Mouse (Mus musculus) forebrain, embryonic 16.5 days (tissue): ENCODE measurements around the gene Mfsd4b5. TPM values are rescaled to one million over a fixed set of nuclear protein-coding genes. Genes with fewer than 3 reads are reported as not detected.
A peak's percentile ranks its signal among the peaks of the same experiment; 100 is the strongest.
"Not testable (repeated sequence)": the region's sequence is repeated elsewhere in the genome, so short reads cannot be mapped to it uniquely, and the experiment has no call there.

Experiments
- ATAC-seq: fragments of 200-750 bp; cut with Nextera tagmentation; 2 replicates; pipeline ENCODE4 v1.8.0; 2017; ENCODE audit warnings: mild to moderate bottlenecking, moderate library complexity
- H3K27ac ChIP-seq: fragments of 300-500 bp; sonication (generic); 2 replicates; pipeline ENCODE4 v1.5.1; 2014; ENCODE audit warnings: low read length, control low read depth
- H3K27me3 ChIP-seq: fragments of 300-500 bp; sonication (generic); replicated peaks from 2 replicates; pipeline ENCODE4 v1.6.1; 2014; ENCODE audit warnings: low read length; ENCODE audit not compliant: control insufficient read depth, insufficient read depth
- H3K36me3 ChIP-seq: fragments of 300-500 bp; sonication (generic); 2 replicates; pipeline ENCODE4 v1.6.1; 2014; ENCODE audit not compliant: control insufficient read depth, insufficient read depth
- H3K4me1 ChIP-seq: fragments of 300-500 bp; sonication (generic); replicated peaks from 2 replicates; pipeline ENCODE4 v1.6.1; 2014; ENCODE audit warnings: low read length; ENCODE audit not compliant: control insufficient read depth, insufficient read depth
- H3K4me2 ChIP-seq: fragments of 300-500 bp; sonication (generic); 2 replicates; pipeline ENCODE4 v1.6.1; 2014; ENCODE audit warnings: mild to moderate bottlenecking, low read length, control low read depth
- H3K4me3 ChIP-seq: fragments of 300-500 bp; sonication (generic); replicated peaks from 2 replicates; pipeline ENCODE4 v1.5.1; 2014; ENCODE audit warnings: mild to moderate bottlenecking, low read length, control low read depth
- H3K9ac ChIP-seq: fragments of 300-500 bp; sonication (generic); replicated peaks from 2 replicates; pipeline ENCODE4 v1.6.1; 2014; ENCODE audit warnings: low read depth, low read length, control low read depth
- H3K9me3 ChIP-seq: fragments of 300-500 bp; sonication (generic); 2 replicates; pipeline ENCODE4 v1.6.1; 2016; ENCODE audit warnings: low read length; ENCODE audit not compliant: control insufficient read depth
- WGBS: fragments of 180-500 bp; shearing (Covaris S2); extraction: QIAGEN DNeasy Blood & Tissue Kit; methylation state at CpG from one replicate; pipeline ENCODE4 v1.1.7; 2014; 5-methylcytosine and 5-hydroxymethylcytosine counted together
- polyA plus RNA-seq: library from polyadenylated mRNA; unstranded; fragments of >200 nt; fragmentation: Nextera tagmentation; extraction: Ambion mirVana; gene quantifications from 2 replicates; pipeline ENCODE4 v1.2.1, GENCODE M21; 2015

The Mfsd4b5 gene
- polyA plus RNA-seq, 1 experiment from 2014 or later = not detected

DNA sequence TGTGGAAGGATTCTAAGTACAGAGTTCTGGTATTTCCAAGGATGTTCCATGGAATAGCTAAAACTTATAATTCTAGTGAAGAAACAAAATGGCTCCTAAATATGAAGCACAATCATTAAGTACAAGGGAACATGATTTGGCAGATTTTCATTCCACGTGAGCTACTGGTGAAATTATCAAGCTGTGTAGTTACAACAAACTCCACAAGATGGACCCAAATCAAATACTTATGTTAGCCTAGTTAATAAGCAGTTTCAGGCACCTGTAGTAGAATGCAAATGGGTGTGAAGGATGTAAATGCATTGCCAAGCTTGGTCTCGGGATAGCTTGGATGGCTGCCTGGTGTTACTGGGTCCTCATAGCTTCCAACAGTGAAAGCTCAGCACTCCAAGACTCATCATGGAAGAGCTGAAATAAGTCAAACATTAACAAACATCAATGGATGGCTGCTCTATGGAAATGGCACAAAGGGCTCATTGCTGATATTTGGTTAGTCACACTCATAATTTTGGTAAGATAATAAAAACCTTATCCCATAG is 30.0 kb downstream of the Mfsd4b5 start:
- 46% methylated on average over 2 of the region's 2 CpGs for WGBS

DNA sequence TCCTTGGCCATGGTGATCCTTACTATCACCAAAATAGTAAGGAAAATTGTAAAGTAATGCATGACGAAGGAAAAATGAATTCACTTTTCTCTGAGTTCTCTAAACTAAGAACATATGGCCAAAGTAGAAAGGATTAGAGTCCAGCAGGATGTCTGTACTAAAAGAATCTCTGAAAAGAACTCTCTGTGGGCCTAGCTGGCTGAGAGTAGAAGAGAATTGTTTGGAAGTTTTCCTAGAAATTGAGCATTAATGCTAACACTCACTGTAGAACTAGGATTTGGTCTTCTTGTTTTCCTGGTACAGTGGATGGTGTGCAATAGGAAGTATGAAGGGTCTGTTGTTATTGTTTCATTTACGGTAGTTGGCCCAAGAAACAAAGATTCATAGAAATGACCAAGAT is 31.3 kb downstream of the Mfsd4b5 start:
- Histone ChIP-seq H3K27ac (no peak overlapping the region), H3K4me2 (no peak overlapping the region), H3K4me1 (peaks cover 4% of the 10 kb centered on the region), H3K27me3 (no peaks in the 10 kb centered on the region), H3K9ac (no peak overlapping the region), H3K4me3 (no peak overlapping the region), H3K9me3 (no peaks in the 10 kb centered on the region), H3K36me3 (no peaks in the 10 kb centered on the region)
- no peak for ATAC-seq
- WGBS = 86% methylated on average over 2 of the region's 2 CpGs

More for the DNA sequence above, 30.0 kb downstream of the Mfsd4b5 start:
- Histone ChIP-seq H3K4me2 (no peak overlapping the region), H3K27me3 (no peaks in the 10 kb centered on the region), H3K27ac (no peak overlapping the region), H3K9ac (no peak overlapping the region), H3K4me1 (peaks cover 4% of the 10 kb centered on the region), H3K9me3 (no peaks in the 10 kb centered on the region), H3K4me3 (no peak overlapping the region), H3K36me3 (no peaks in the 10 kb centered on the region)
- no peak for ATAC-seq

DNA sequence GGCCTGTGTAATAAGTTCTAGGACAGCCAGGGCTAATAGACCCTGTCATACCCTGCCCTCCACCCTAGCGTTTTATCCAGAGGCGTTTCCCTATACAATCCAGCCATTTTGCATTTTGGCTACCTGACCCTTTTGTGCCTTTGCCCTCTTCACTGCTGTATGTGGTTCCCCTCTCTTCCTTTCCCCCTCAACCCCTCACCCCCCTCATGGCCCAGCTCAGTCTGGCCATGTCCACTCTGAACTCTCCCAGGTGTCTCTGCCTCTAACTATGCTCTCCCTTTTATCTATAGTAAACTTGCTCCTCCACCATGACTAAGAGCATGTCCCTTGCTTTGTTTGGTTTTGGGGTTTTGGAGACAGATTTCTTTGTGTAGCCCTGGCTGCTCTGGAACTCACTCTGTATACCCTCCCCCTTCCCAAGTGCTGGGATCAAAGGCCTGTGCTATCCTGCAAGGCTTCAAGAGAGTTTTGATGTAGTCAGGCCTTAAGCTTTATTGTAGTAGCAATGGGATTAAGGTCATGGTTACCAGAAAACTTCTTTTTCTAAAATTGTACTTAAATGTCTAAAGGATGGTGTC is 37.0 kb downstream of the Mfsd4b5 start:
- Histone ChIP-seq H3K27ac (no peak overlapping the region), H3K9me3 (no peaks in the 10 kb centered on the region), H3K36me3 (no peaks in the 10 kb centered on the region), H3K27me3 (no peaks in the 10 kb centered on the region), H3K4me2 (no peak overlapping the region), H3K9ac (no peak overlapping the region), H3K4me3 (no peak overlapping the region), H3K4me1 (no peaks in the 10 kb centered on the region)
- ATAC-seq = no peak
- WGBS = 94% methylated on average over 2 of the region's 2 CpGs

DNA sequence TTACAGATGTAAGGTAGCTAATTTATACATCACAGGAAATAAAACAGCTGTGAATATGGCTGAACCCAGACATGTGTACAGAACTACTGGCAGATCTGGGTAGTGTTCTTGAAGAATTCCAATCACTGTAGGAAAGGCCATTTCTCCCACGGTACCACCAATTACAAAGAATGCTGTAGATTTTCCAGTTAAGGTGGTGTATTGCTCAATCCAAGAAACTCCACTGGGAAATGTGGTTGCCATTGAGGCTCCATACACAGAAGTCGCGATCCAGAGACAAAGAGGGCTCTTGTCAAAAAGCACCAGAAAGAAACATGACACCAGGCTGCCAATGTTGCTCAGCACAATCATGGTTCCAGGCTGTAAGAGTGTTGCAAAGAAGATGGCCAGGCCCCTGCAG is 39.3 kb downstream of the Mfsd4b5 start:
- ATAC-seq, H3K4me3 ChIP-seq, H3K4me1 ChIP-seq, H3K27ac ChIP-seq, H3K9ac ChIP-seq, H3K27me3 ChIP-seq, H3K36me3 ChIP-seq, H3K4me2 ChIP-seq, H3K9me3 ChIP-seq: not testable (repeated sequence)
- 83% methylated on average over 3 of the region's 3 CpGs for WGBS

DNA sequence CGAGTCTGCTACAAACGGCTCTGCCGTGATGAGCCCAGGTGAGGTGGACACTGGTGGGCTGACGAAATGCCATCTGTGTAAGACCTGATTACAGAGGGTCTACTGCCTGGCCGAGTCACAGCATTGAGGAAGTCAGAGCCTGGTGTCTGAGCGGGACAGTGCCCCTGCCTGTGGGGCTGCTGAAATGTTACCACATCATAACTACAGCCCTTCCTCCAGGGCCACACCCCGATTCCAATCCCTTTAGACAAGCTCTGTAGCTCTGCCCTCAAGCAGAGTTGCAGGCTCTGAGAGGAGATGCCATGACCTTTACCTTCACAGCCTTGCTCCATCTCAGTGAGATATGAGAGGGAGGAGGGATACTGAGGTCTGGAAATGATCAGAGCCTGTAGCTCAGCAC is 49.9 kb downstream of the Mfsd4b5 start:
- 83% methylated on average over 7 of the region's 7 CpGs for WGBS
- no peak for ATAC-seq
- no peak overlapping the region for H3K27ac ChIP-seq
- H3K27me3 ChIP-seq = no peaks in the 10 kb centered on the region
- no peak overlapping the region for H3K9ac ChIP-seq
- H3K36me3 ChIP-seq = no peaks in the 10 kb centered on the region
- H3K4me2 ChIP-seq = no peak overlapping the region
- H3K4me3 ChIP-seq = no peak overlapping the region
- no peaks in the 10 kb centered on the region for H3K9me3 ChIP-seq
- no peaks in the 10 kb centered on the region for H3K4me1 ChIP-seq

DNA sequence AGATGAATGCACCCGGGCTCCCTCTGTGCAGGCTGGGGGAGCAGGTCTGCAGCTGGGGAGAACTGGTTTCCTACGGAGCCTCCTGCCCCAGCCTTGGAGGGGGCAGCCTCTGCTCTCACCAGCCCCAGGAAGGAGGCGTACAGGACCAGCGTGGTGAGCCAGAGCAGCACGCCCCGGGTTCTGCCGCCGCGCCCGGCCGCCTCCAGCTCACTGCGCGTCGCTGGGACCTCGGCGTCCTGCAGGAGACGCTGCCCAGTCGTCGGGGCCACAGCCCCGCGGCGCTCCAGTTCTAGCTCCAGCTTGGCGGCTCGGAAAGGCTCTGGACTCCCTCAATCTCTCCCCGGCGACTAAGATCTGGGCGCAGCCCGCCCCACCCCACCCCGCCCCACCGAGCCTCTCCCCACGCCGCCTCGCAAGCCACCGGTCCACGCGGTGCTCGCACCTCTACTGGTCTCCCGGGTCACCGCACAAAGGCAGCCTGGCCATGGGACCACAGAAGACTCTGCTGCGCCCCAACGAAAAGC is 59.8 kb downstream of the Mfsd4b5 start, which contains the start of gene Mfsd4b2:
Mfsd4b2 (minus strand) TSS at position 308 of the 524 bp plus-strand sequence.
- peak; percentile 61 for ATAC-seq
- Histone ChIP-seq H3K4me1 (0 out of 2 replicates have a peak, but pooled peaks cover 2% of the 10 kb centered on the region), H3K9ac (peak within 1 kb of the TSS; percentile 57), H3K36me3 (no peaks in the 10 kb centered on the region), H3K4me2 (peak within 1 kb of the TSS; percentile 66), H3K9me3 (no peaks in the 10 kb centered on the region), H3K4me3 (peak within 1 kb of the TSS; percentile 44), H3K27ac (no peak within 1 kb of the TSS), H3K27me3 (no peaks in the 10 kb centered on the region; the same call in 1 of the 2 replicates)
- whole genome bisulfite sequencing = 1% methylated on average over 39 of the region's 41 CpGs

DNA sequence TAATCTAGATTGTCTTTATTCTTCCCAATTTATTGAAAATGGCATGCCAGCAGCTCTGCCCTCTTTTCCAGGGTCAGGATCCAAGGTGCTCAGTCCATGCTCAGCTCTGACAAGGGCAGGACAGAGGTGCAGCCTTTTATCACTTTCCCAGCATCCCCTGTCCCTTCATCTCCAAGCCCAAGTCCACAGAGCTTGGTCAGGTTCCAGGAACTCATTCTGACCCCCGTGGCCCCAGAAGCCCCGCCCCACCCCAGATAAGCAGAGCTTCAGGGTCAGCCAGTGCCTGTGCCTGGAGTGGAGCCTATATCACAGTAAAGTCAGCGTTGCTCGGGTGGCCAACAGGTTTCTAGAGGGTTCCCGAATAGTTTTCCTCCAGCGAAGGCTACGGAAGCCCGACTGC is 61.9 kb downstream of the Mfsd4b5 start:
- not testable (repeated sequence) for H3K4me2 ChIP-seq, H3K27me3 ChIP-seq, H3K9me3 ChIP-seq, H3K4me3 ChIP-seq, H3K27ac ChIP-seq, ATAC-seq, H3K36me3 ChIP-seq, H3K9ac ChIP-seq, H3K4me1 ChIP-seq
- WGBS = 81% methylated on average over 8 of the region's 8 CpGs

DNA sequence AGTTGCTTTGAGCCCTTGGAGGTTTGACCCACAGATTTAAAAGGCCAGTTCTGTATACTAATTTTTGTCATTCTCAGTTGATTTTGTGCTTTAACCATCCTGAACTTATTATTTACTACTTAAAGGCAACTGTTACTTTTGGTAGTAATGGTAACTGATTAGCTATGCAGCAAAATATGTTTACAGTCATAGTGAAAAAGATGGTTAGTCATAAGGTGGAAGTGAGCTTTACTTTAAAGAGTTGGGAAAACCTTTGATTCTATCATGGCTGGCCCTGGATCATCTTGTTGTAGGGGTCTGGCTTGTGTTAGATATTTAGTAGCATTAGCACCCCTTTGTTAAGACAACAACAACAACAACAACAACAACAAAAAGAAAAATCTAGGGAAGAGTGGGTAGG is 73.8 kb downstream of the Mfsd4b5 start:
- H3K4me2 ChIP-seq = no peak overlapping the region

DNA sequence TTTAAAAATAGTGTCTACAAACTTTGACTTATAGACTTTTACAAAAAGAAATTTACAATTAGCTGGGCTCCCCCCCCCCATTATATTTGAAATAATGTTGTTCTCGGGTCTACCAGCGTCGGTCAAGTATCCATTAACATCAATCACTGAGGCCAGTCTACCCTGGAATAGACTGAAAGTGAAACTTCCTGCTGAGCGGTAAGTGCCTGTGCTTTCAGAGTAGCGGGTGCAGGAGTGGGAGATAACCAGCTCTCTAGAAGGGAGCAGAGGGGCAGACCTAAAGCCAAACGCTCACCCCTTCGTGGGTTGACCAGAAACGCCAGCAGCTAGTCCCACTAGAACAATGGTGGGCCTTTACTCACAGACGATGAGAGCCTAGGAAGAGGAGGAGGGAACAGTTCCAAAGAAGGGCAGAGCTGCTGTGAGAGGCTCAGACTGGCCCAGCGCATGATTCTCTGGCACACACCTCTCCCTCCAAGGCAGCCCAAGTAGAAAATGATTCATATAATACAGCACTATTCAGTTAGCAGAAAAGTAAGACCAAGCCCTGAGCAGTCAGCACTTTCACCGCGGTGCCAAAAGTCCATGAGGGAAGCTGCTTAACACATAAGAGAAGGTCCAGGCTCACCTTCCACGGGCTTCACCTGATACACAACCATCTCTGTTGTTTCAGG is 77.5 kb downstream of the Mfsd4b5 start:
- Histone ChIP-seq H3K9me3 (no peaks in the 10 kb centered on the region), H3K4me1 (no peaks in the 10 kb centered on the region), H3K36me3 (no peaks in the 10 kb centered on the region), H3K27me3 (no peaks in the 10 kb centered on the region), H3K27ac (no peak overlapping the region), H3K9ac (no peak overlapping the region), H3K4me2 (no peak overlapping the region), H3K4me3 (no peak overlapping the region)
- no peak for ATAC-seq
- 67% methylated on average over 13 of the region's 13 CpGs for WGBS

More for the DNA sequence above, 73.8 kb downstream of the Mfsd4b5 start:
- Histone ChIP-seq H3K4me3 (no peak overlapping the region), H3K27ac (no peak overlapping the region), H3K9ac (no peak overlapping the region), H3K36me3 (no peaks in the 10 kb centered on the region), H3K9me3 (no peaks in the 10 kb centered on the region), H3K27me3 (no peaks in the 10 kb centered on the region), H3K4me1 (no peaks in the 10 kb centered on the region)
- ATAC-seq = no peak
